Mouse (Mus musculus) cerebellum, adult 8-10 months (tissue): Measurements from ENCODE around the gene D430041D05Rik.

Source experiments
- DNase-seq: peaks from one replicate; pipeline ENCODE4 v3.0.0; 2022

Gene D430041D05Rik

DNA sequence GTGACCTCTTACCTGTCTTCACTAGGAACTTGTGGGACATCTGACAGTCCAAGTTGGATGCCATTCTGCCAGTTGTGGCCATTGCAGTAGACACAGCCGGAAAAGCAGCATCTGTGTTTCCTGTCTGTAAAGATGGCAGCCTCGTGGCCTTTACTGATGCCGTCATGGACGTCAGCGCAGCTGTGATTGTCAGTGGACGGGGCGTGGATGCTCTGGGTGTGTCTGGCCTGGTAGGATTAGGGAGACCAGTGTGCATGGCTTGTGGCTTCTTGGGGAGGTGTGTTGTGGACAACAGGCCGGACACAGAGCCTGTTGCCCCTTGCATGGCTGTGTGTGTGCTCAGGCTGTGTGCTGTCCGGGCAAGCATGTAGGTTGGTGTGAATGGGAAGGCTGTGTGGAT, 155.9 kb downstream of the D430041D05Rik start:
- no peak for DNase-seq

DNA sequence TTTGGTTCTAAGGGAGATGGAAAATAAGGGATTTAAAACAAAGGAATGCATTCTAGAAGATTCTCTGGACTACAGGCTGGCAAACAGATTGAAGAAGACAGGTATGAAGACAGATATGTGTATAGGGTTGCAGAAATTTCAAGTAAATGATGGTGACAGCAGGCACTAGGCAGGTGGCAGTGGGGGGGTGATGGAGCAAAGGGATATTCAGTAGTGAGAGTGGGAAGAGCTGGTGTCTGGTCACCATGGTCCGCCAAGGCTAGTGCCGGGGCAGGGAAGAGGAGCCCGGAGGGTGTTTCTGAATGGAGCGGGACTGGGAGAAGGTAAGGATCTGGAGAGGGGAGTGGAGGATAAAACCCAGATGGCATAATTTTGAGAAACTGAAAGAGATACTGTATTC, 157.5 kb downstream of the D430041D05Rik start:
- no peak for DNase-seq

DNA sequence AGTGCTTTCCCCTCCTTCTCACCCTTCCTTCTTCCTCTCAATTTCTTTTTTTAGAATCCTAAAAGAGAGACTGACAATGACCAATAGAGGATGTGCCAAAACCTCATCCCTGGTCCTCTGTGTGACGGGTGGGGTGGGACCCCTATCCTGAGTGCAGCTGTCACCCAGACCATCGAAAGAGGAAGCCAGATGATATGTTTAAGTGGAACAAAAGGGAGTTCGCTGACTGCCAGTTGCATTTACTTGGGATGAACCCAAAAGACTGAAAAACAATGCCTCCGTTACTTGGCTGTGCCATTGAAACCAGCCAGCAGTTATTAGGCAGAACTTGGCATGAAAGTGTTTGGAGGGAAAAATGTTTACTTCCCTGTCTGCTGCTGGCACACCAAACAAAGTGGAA, 159.2 kb downstream of the D430041D05Rik start:
- no peak for DNase-seq

DNA sequence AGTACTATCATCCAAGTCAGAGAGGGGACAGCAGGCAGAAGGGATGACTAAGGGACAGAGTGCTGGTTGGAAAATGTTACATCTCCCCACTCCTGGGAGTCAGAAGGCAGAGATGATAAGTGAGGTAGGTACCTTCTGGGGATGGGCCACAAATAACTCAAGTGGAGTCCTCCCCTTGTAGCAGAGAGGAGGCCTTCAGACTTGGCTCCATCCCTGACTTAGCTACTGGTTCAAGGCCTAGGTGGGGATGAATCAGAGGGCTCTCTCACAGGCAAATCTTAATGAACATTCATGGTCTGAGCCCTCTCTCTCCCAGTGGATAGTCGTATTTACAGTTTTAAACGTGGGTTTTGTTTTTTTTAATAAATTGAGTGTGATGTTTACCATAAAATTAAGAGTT, 161.0 kb downstream of the D430041D05Rik start:
- no peak for DNase-seq

DNA sequence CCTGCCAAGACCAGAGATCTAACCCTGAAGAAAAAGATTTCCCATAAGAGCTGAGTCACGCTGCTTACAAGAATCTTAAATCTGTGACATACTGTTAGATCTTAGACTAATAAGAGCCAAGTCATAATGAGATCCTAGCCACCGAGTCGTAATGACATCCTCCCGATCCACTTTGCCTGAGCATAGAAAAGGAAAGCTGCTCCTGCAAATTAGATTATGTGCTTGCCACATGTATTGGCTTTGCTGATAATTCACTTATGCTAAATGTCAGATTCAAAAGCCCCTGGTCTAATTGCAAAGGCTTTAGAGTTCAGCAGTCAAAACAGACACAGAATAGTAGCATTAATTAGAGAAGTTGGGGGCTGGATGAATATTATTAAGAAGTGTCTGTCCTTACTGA, 164.0 kb downstream of the D430041D05Rik start:
- no peak for DNase-seq

DNA sequence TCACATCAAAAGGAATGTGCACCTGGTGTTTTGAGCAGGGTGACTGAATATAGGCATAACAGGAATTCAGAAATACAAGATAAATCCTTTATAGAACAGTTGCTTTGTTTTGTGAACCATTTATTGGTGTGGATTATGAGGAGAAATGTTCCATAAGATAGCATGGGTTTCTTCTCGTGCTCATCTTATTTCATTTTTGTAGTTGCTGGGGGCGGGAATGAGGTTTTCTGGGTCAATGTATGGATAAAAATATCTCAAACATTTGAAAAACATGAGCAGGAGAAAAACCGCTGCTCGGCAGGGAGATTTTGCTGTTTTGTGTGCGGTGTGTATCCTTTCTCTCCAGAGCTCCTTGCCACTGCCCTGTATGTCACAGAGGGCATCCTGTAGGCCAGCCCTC, 168.8 kb downstream of the D430041D05Rik start:
- no peak for DNase-seq

DNA sequence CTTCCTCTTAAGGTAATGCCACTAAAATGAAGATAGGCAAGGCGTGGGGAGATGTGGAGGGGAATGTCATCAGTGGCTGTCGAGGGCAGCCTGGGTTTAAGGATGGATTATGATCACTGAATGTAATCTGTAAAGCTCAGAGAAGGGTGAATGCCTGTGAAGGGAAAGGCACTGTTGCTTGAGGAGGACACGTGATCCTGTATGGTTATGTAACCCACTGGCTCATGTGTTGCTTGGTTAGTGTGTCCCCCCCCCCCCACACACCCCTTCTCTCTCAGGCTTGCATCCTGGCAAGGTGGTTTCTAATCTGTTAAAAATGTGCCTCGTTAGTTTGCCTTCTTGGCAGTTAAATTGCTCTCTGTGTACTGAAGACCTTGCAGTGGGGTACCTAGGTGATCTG, 173.7 kb downstream of the D430041D05Rik start:
- no peak for DNase-seq

DNA sequence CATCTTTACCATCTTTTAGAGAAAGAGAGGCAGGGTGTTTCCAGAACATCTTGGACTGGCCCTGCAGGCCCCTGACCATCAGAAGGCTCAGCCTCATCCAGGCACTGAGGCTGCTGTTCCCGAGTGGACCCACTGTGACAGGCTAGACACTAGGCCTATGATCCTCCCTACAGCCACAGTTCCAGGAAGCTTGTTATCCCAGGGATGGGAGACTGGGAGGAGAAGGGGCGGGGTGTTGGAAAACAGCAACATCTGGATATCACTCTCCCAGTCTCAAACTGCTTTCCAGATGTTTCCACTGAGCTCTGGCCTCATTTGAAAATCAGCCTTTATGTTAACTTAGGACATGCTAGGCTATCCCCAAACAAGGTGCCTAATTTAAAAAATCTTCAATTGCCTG, 180.4 kb downstream of the D430041D05Rik start:
- no peak for DNase-seq

DNA sequence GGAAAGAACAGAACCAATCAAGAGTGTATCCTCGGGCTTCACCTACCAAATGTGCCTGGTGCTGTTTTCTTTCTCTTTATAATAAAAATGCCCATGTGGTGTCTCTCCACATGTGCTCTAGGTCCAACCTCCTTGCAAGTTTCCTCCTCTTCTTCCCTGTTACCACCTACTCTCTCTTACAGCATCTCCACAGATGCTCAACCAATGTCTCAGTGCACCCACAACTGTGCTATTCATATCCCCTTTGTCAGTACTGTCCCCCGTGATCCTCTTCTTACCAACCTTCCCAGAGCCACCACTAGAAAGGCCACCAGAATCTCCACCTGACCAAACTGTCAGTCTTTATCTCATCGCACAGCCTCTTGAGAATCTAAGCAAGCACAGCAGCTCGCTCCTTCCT, 184.8 kb downstream of the D430041D05Rik start:
- DNase-seq, result no peak

DNA sequence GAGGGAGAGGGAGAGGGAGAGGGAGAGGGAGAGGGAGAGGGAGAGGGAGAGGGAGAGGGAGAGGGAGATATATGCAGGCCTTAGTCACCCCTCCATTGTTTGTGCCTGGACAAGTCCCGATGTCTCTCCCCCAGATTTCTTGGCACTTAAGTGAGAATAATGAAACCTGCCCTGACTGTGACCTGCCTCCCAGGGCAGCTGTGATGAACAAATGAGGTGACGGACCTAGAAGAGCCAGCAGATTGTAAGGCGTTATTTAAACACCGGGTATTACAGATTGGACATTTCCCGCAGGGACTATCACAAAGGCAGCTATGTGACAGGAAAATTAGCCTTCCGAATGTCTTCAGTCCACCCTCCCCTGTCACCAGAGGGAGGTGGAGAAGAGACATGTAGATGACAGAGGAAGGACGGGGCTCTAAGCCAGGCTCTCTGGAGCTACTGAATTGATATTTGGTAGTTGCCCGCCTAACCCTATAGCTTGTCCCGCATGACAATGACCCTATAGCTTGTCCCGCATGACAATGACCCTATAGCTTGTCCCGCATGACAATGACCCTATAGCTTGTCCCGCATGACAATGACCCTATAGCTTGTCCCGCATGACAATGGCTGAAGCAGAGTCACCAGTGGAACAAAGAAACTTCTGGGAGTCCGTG, 191.0 kb downstream of the D430041D05Rik start:
- DNase-seq, result no peak

DNA sequence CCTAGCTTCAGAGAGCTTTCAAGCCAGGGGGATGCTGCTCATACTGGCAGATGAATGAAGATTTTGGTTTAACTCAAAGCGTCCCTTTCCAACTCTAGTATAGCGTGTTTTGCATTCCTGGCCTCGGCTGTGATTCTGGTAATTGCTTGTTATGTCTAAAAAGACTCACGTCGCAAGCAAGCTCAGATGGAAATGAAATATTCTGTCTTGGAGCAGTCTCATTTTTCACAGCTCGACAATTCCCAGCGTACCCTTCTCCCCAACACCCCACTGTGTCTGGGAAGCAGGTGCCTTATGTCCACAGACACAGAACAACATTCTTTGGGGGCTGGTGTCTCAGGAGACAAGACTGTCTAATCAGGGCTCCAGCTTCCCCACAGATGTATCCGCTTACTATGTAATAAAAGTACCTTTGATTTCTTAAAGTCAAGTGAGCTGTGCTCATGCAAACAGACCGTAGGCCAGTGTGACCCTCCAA, 192.2 kb downstream of the D430041D05Rik start:
- no peak for DNase-seq

DNA sequence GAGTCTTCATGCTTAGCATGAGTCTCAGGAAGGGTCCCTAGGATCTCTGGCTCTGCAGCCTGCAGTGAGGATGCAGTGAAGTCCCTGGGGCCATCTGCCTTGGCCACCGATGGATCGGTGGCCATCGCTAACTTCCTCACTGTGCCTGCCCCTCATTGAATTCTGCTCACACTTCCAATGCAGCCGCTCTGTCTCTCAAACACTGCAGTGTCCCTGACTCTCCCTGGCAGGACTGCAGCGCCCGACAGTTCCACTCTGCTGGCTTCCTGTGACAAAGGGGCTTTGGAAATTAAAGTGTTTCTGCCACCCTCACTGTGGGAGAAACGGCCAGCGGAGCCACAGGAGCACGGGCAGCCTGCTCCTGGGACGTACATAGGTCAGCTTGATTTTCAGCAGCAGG, 192.7 kb downstream of the D430041D05Rik start:
- no peak for DNase-seq

DNA sequence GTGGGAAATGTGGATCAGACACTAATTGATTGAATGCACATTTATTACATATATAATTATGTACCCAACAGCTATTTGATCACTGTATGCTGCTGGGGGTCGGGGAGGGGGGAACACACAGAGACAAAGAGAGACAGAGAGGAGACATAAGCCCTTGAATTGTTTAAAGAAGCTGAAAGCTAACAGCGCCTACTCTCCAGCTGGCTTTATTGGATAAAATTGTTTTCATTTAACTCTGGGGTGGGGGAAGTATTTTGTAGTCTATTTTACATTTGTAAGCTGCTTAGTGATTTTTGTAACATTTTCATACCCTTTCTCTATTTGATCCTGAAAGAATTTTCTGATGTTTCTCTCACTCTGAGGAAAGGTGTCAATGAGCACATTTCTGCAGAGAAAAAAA, 201.4 kb downstream of the D430041D05Rik start:
- DNase-seq, result no peak

DNA sequence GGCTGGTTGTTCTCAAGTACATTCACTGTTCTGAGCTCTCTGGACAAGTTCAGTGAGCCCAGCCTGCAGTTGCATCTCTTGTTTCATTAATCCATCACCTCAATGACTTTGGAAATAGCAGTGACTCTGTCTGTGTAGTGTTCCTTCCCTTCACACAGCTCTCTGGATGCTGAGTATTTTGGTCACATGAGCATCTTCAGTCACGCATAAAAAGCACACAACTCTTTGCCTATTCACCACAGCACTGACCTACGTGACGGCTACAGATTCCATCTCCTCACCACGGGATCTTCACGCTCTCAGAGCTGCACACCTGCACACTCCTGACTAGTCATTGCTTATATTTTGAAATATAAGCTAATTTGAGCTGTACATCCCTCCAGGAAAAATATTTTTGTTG, 202.4 kb downstream of the D430041D05Rik start:
- no peak for DNase-seq

DNA sequence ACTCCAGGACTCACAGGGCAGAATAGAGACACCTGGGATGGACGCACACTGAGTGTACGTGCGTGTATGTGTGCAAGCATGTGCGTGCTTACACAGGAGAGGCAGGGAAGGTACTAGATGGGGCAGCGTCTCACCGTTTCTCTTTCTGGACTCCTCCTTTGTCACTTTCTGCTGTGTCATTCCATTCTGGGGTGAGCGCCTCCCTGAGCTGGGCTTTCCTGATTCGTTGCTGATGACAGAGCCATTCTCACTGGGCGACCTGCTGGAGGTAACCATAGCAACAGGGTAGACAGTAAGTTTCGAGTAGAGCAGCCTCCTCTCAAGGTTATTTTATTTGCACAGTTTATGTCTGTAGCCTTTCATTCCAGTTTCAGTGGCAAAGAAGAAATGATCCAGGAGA, 202.9 kb downstream of the D430041D05Rik start:
- DNase-seq, result no peak

DNA sequence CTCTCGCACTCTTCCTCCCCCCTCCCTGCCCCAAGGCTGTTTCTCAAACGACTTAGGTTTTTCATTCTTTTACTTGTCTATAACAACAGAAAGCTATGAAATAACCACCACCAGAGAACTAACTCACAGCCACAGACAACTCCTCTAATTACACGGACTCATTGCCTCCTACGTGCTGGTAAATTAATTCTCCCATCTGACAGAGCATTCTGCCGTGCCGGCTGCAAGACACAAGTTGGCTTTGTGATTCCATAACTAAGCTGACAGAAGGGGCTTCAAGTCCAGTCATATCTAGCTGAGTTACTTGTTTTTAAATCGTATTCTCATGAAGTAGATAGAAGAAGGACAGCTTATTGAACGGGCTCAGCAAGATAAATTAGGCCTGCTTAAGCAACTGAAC, 205.2 kb downstream of the D430041D05Rik start:
- no peak for DNase-seq

DNA sequence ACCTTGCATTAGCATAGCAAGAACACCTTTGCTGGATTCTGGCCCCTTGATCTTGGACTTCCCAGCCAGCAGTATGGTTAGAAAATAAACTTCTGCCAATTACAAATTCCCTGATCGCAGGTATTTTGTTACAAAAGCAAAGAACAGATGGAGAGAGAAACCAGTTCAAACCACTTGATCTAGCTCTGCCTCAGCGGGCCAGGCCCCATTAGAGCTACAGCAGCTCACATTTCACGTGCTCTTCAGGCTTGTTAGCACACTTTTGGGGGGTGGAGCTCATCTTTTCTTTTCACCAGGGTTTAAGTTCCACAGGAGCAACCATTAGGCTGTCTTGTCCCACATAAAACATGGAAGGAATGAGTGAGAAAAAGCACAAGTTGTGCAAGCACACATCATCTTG, 210.6 kb downstream of the D430041D05Rik start:
- DNase-seq, result no peak

DNA sequence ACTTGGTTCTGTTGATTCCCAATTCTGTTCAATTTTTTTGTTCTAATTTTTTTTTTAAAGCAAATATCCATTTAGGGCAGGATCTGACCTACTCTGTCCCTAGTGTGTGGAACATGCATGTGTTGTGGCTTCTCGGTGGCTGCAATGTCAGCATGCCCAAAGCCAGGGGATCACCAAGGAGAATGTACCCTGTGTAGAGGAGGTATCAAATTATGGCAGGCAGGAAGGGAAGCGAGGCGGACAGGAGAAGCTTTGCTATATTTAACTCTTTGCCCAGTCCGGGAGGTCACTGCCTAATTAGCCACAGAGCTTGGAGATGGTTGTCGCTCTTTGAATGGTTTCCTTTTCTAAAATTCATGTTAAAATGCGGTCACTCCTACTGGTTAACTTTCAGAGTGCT, 212.6 kb downstream of the D430041D05Rik start:
- DNase-seq, result no peak

DNA sequence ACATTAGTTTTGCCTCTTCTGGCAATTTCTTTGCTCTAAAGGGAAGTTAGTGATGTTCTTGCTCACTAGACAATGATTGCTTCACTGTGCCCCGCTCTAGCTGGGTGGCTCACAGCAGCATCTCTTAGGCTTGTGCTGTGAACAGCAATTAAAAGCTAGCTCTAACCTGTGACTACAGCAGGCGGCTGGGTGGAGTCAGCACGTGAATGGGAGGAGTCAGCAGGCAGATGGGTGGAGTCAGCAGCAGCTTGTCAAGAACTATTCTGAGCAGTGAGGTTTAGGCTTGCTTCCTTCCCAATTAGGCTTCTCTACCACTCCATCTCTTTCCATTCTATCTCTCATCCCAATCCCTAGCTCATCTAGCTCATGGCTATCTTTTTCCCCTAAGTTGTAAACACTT, 213.5 kb downstream of the D430041D05Rik start:
- DNase-seq, result no peak

DNA sequence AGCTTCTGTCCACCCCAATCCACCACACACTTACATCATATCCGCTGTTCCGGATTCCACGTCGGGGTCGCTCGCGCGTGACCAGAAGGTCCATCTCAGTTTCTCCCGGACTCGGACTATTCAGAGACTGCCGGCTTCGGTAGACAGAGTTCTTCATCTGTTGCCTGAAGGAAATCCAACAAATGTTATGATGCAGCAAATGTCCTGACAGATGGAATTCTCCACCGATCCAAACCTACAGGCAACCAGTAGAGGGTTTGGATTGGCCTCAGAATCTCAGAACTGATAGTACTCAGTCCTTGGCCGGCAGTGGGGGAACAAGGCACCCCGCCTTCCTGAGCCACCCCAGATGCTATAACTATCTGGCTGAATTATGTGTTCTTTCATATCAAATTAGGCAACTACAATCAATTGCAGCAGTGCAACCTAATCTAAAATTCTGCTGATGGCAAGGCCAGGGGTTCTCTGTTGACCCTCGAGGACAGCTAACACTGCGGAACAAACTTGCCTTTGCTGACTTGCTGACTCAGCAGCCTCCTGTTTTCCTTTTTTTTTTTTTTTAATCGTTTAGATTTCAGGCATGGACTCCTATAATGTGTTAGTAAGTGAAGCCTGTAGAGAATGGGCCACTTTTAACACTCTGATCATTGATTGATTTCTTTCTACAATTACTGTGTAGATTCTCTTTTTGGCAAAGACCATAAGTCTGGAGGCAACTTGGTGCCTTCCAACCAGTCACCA, 218.2 kb downstream of the D430041D05Rik start:
- peak; percentile 71 for DNase-seq

DNA sequence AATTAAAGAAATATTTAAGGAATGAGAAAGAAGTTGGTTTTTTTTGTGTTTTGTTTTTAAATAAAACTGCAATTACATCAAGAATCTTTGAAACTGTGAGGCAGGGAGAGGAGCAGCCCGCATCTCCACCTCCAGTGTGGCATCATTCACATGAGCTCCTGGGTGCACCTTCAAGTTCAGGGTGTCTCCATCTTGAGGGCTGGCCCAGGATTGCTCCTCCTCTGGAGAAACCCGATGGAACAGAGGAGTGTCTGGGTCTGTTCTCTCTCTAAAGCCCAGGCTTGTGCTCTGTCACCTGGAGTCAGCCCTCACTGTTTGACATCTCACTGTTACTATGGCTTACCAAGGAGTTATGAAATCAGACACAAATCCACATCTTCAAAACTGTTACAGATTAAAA, 219.1 kb downstream of the D430041D05Rik start:
- peak; percentile 38 for DNase-seq

DNA sequence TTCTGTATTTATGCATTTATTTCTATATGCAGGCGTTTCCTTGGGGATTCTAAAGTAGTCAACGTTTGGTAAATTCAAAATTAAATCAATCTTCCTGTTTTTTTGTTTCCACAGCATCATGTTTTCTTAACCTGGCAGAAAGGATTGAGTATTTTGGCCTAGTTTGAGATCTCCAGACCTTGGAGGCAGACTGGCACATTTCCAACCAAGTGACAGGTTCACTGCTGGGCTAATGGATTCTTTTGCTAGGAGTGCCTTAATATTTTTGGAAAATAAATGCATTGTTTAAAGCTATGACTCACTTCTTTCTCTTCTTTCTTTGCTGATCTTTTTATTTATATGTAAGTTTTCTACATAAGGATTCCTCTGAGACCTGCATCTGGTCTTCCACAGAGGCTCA, 222.0 kb downstream of the D430041D05Rik start:
- DNase-seq, result peak; percentile 69

DNA sequence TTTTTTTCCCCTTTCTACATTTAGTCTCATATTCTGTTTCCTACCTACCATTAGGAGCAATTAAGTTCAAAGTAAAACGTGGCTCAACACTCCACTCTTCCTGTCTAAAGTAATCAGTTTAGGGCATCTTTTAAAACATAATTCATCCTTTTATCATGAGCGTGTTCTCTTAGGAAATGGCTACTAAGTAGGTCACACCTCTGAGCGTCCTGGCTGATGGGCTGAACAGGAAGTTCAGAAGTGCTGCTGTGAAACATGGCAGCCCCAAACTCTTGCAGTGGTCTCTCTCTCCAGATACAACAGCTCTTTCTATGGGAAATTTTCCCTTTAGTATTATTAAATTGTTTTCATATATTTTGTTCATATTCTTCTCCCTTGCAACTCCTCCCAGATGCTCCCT, 223.7 kb downstream of the D430041D05Rik start:
- DNase-seq, result no peak

DNA sequence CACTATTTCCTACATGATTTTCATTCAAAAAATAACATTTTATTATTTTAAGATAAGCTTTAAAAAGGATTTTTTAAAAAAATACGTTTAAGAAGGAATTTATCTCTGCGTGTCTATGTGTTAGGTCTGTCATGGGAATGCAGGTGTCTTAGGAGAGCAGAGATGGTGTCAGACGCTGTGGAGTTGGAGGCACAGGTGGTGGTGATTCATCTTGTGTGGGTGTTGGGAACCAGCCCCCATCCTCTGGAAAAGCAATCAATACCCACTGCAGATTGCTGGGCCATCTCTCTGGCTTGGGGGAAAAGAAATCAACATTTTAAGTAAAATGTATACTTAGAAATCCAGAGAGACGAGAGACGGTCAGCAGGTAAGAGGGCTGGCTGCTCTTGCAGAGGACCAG, 225.2 kb downstream of the D430041D05Rik start:
- no peak for DNase-seq

DNA sequence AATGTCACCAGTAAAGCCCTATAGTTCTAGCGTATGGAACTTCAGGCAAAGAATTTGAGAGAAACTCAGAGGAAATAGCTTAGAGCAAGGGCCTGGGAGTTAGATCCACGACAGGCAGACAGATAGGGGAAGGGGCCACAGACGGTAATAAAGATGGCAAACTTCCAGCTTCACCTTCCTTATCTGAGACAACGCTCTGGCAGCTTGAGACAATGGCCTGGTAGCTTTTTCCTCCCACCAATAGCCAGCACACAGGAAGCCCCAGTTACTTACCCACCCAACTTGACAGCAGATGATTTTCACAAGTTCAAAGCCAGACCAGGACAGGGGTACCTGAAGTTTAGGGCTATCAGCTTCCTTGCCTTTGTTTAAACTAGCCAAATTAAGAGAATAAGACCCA, 226.5 kb downstream of the D430041D05Rik start:
- no peak for DNase-seq
